Mouse (Mus musculus) lung, embryonic 14.5 days (tissue): ENCODE measurements around the gene Nav3. TPM values are rescaled to one million over a fixed set of nuclear protein-coding genes. Genes with fewer than 3 reads are reported as not detected.
"Not testable (repeated sequence)": the region's sequence is repeated elsewhere in the genome, so short reads cannot be mapped to it uniquely, and the experiment has no call there.

Experiments
- ATAC-seq: fragments of 200-750 bp; cut with Nextera tagmentation; 2 replicates; pipeline ENCODE4 v1.8.0; 2017; ENCODE audit warnings: mild to moderate bottlenecking, moderate TSS enrichment, moderate library complexity; ENCODE audit not compliant: insufficient read depth
- DNase-seq: peaks from one replicate; pipeline ENCODE4 v3.0.0-alpha.2; 2015
- H3K27ac ChIP-seq: fragments of 300-500 bp; sonication (generic); 2 replicates; pipeline ENCODE4 v1.5.1; 2014; ENCODE audit warnings: low read depth, mild to moderate bottlenecking, moderate library complexity
- H3K27me3 ChIP-seq: fragments of 300-500 bp; sonication (generic); 2 replicates; pipeline ENCODE4 v1.6.1; 2014; ENCODE audit warnings: low read length, control low read depth; ENCODE audit not compliant: insufficient read depth
- H3K36me3 ChIP-seq: fragments of 300-500 bp; sonication (generic); 2 replicates; pipeline ENCODE4 v1.6.1; 2014; ENCODE audit warnings: control low read depth; ENCODE audit not compliant: insufficient read depth
- H3K4me1 ChIP-seq: fragments of 300-500 bp; sonication (generic); 2 replicates; pipeline ENCODE4 v1.6.1; 2014; ENCODE audit warnings: antibody characterized with exemption, control low read depth; ENCODE audit not compliant: insufficient read depth
- H3K4me2 ChIP-seq: fragments of 300-500 bp; sonication (generic); 2 replicates; pipeline ENCODE4 v1.6.1; 2014; ENCODE audit warnings: mild to moderate bottlenecking
- H3K4me3 ChIP-seq: fragments of 300-500 bp; sonication (generic); 2 replicates; pipeline ENCODE4 v1.5.1; 2014; ENCODE audit warnings: low read depth, low read length
- H3K9ac ChIP-seq: fragments of 300-500 bp; sonication (generic); 2 replicates; pipeline ENCODE4 v1.6.1; 2014
- H3K9me3 ChIP-seq: fragments of 300-500 bp; sonication (generic); 2 replicates; pipeline ENCODE4 v1.6.1; 2016; ENCODE audit warnings: low read depth, low read length, control low read depth
- CTCF ChIP-seq: IDR thresholded peaks from 2 replicates; pipeline ENCODE4 v1.5.1; 2016; ENCODE audit warnings: antibody characterized with exemption, low read depth
- WGBS: fragments of 180-500 bp; shearing (Covaris S2); extraction: QIAGEN DNeasy Blood & Tissue Kit; methylation state at CpG from one replicate; pipeline ENCODE4 v1.1.7; 2014; 5-methylcytosine and 5-hydroxymethylcytosine counted together
- polyA plus RNA-seq: library from polyadenylated mRNA; unstranded; fragments of >200 nt; fragmentation: Nextera tagmentation; extraction: Ambion mirVana; gene quantifications from 2 replicates; pipeline ENCODE4 v1.2.1, GENCODE M21; 2014

The Nav3 gene
- polyA plus RNA-seq, 1 experiment from 2014 or later, result 3.7 TPM

- Histone ChIP-seq H3K4me2 (no peak overlapping the region), H3K4me1 (no peaks in the 10 kb centered on the region), H3K36me3 (no peaks in the 10 kb centered on the region), H3K27me3 (no peaks in the 10 kb centered on the region), H3K4me3 (no peak overlapping the region), H3K9ac (no peak overlapping the region), H3K27ac (no peak overlapping the region), H3K9me3 (no peaks in the 10 kb centered on the region)
- DNase-seq (no peak), ATAC-seq (no peak)
- WGBS, result 59% methylated on average over 5 of the region's 5 CpGs
- no peak for TF ChIP-seq CTCF
These were observed 39.0 kb downstream of the Nav3 start for GRCm38 (mm10) chr10:110417003-110417402.

GRCm38 (mm10) chr10:110415624-110416023 is 40.4 kb downstream of the Nav3 start:
- Histone ChIP-seq H3K4me2 (no peak overlapping the region), H3K4me1 (no peaks in the 10 kb centered on the region), H3K4me3 (no peak overlapping the region), H3K9ac (no peak overlapping the region), H3K9me3 (no peaks in the 10 kb centered on the region), H3K27ac (no peak overlapping the region), H3K36me3 (no peaks in the 10 kb centered on the region), H3K27me3 (no peaks in the 10 kb centered on the region)
- WGBS, result 43% methylated on average over 3 of the region's 3 CpGs
- peak; percentile 52; the same call in 1 of the 2 replicates for ATAC-seq
- no peak for TF ChIP-seq CTCF
- no peak for DNase-seq

GRCm38 (mm10) chr10:110413281-110413897 is 42.6 kb downstream of the Nav3 start:
- 85% methylated on average over 11 of the region's 11 CpGs for WGBS
- Histone ChIP-seq H3K4me3 (no peak overlapping the region), H3K27me3 (no peaks in the 10 kb centered on the region), H3K4me1 (no peaks in the 10 kb centered on the region), H3K9ac (no peak overlapping the region), H3K9me3 (no peaks in the 10 kb centered on the region), H3K4me2 (no peak overlapping the region), H3K27ac (no peak overlapping the region), H3K36me3 (no peaks in the 10 kb centered on the region)
- ATAC-seq, result no peak
- no peak for TF ChIP-seq CTCF
- DNase-seq, result no peak

GRCm38 (mm10) chr10:110402950-110403349 is 53.1 kb downstream of the Nav3 start:
- WGBS, result 87% methylated on average over 2 of the region's 2 CpGs
- TF ChIP-seq CTCF, result no peak
- no peak for ATAC-seq
- Histone ChIP-seq H3K9me3 (no peaks in the 10 kb centered on the region), H3K9ac (no peak overlapping the region), H3K27me3 (no peaks in the 10 kb centered on the region), H3K27ac (no peak overlapping the region), H3K4me1 (no peaks in the 10 kb centered on the region), H3K4me2 (no peak overlapping the region), H3K36me3 (no peaks in the 10 kb centered on the region), H3K4me3 (no peak overlapping the region)
- no peak for DNase-seq

GRCm38 (mm10) chr10:110400642-110401041 is 55.4 kb downstream of the Nav3 start:
- Histone ChIP-seq H3K4me1 (no peaks in the 10 kb centered on the region), H3K4me2 (no peak overlapping the region), H3K36me3 (no peaks in the 10 kb centered on the region), H3K4me3 (no peak overlapping the region), H3K27ac (no peak overlapping the region), H3K9ac (no peak overlapping the region), H3K27me3 (no peaks in the 10 kb centered on the region), H3K9me3 (no peaks in the 10 kb centered on the region)
- no peak for TF ChIP-seq CTCF
- 70% methylated on average over 6 of the region's 6 CpGs for WGBS
- DNase-seq (peak; percentile 24), ATAC-seq (no peak)

- no peak overlapping the region for H3K4me2 ChIP-seq
- H3K4me3 ChIP-seq, result no peak overlapping the region
- DNase-seq (peak; percentile 23), ATAC-seq (no peak)
- 63% methylated on average over 3 of the region's 3 CpGs for WGBS
- no peak for TF ChIP-seq CTCF
- H3K27me3 ChIP-seq, result no peaks in the 10 kb centered on the region
- H3K27ac ChIP-seq, result no peak overlapping the region
- H3K9ac ChIP-seq, result no peak overlapping the region
- no peaks in the 10 kb centered on the region for H3K36me3 ChIP-seq
- no peaks in the 10 kb centered on the region for H3K9me3 ChIP-seq
- no peaks in the 10 kb centered on the region for H3K4me1 ChIP-seq
These were observed 57.4 kb downstream of the Nav3 start for GRCm38 (mm10) chr10:110398643-110399042.

GRCm38 (mm10) chr10:110386476-110387197 is 69.4 kb downstream of the Nav3 start:
- 94% methylated on average over 6 of the region's 6 CpGs for WGBS
- H3K27ac ChIP-seq, result no peak overlapping the region
- H3K36me3 ChIP-seq, result no peaks in the 10 kb centered on the region
- DNase-seq, result no peak
- H3K27me3 ChIP-seq, result no peaks in the 10 kb centered on the region
- no peak for TF ChIP-seq CTCF
- H3K9ac ChIP-seq, result no peak overlapping the region
- H3K9me3 ChIP-seq, result no peaks in the 10 kb centered on the region
- H3K4me1 ChIP-seq, result no peaks in the 10 kb centered on the region
- no peak overlapping the region for H3K4me2 ChIP-seq
- ATAC-seq, result no peak
- H3K4me3 ChIP-seq, result no peak overlapping the region

- H3K27me3 ChIP-seq, H3K4me2 ChIP-seq, H3K36me3 ChIP-seq, ATAC-seq, H3K27ac ChIP-seq, H3K9ac ChIP-seq, H3K4me3 ChIP-seq, H3K4me1 ChIP-seq, DNase-seq, H3K9me3 ChIP-seq: not testable (repeated sequence)
- WGBS, result 80% methylated on average over 5 of the region's 5 CpGs
These were observed 72.3 kb downstream of the Nav3 start for GRCm38 (mm10) chr10:110383506-110384229.
